Mouse (Mus musculus) neural tube, postnatal 0 days (tissue): ENCODE measurements around the gene Gm20388. TPM values are rescaled to one million over a fixed set of nuclear protein-coding genes. Genes with fewer than 3 reads are reported as not detected.

Experiments used
- microRNA counts: library from miRNA; unstranded; fragments of <30 nt; microRNA quantifications from one replicate; lab custom pipeline; 2015
- microRNA-seq: library from miRNA; unstranded; fragments of <30 nt; microRNA quantifications from one replicate; pipeline ENCODE4, GENCODE M21; 2016
- polyA plus RNA-seq: library from polyadenylated mRNA; unstranded; fragments of >200 nt; fragmentation: Nextera tagmentation; extraction: Ambion mirVana; gene quantifications from 2 replicates; pipeline ENCODE4 v1.2.1, GENCODE M21; 2015

Gene Gm20388
- polyA plus RNA-seq, 1 experiment from 2014 or later = not detected

DNA sequence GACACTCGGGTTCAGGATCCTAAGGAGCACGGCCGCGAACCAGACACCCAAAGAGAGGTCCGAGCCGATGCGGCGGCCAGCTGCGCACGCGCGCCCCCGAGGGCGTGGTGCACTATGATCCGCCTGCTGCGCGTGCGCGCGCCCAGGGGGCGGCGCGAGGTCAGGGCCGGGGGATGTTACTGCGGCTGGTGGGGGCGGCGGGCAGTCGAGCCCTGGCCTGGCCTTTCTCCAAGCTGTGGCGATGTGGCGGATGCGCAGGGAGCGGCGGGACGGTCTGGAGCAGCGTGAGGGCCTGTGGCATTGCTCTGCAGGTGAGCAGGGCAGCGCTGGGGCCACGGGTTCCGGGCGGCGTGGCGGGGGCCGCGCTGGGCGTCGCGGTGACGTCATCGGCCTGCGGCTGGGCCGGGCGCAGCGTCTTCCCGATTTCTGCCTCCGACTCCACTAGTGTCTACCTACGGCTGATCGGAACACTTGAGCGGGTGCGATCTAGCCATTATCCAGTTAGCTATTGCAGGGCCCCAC is 3567.2 kb downstream of the Gm20388 start, which contains the start of gene Afg3l1:
Gene Afg3l1, plus strand, starts transcription at position 167 of the 522 bp plus-strand sequence.

GRCm38 (mm10) chr8:123514781-123515539 is 3604.3 kb downstream of the Gm20388 start, which contains the start of gene Dbndd1:
TSS of gene Dbndd1 (minus strand) at chr8:123515463.

GRCm38 (mm10) chr8:123518667-123519066 is 3608.0 kb downstream of the Gm20388 start, which contains the start of gene Gas8:
TSS of gene Gas8 (plus strand) at chr8:123518834.

GRCm38 (mm10) chr8:123653308-123653993 is 3742.8 kb downstream of the Gm20388 start, which contains the start of gene Rhou:
TSS of gene Rhou (plus strand) at chr8:123653929.

GRCm38 (mm10) chr8:123805718-123806373 is 3895.2 kb downstream of the Gm20388 start, which contains the start of gene Rab4a:
TSS of gene Rab4a (plus strand) at chr8:123805985.

DNA sequence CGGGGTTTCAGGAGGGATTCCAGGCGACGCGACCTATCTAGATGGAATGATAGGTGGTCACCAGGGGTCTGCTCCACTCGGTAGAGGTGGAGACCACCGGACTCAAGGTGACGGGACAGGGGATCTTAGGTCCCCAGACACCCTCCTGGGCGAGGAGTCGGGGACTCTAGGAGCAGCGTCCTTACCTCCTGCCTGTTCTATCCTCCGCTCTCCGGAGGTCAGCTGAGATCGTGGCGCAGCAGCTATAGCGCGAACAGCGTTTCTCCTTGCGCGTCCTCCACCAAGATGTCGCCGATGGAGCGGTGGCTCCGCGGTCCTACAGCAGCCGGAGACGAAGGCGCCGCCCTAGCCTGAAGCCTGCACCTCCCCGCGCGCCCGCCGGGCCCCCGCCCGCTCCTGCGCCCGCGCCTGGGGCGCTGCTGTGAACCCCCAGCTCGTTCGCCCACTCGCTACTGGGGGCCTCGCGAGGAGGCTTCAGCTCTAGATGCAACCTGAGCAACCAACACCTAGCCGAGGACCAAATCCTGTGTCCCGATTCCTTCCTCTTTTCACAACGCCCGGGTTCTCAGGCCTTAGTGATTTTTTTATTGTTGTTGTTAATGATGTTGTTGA is 3949.1 kb downstream of the Gm20388 start, which contains the start of gene Ccsap:
Gene Ccsap, minus strand, starts transcription at position 562 of the 612 bp plus-strand sequence.

DNA sequence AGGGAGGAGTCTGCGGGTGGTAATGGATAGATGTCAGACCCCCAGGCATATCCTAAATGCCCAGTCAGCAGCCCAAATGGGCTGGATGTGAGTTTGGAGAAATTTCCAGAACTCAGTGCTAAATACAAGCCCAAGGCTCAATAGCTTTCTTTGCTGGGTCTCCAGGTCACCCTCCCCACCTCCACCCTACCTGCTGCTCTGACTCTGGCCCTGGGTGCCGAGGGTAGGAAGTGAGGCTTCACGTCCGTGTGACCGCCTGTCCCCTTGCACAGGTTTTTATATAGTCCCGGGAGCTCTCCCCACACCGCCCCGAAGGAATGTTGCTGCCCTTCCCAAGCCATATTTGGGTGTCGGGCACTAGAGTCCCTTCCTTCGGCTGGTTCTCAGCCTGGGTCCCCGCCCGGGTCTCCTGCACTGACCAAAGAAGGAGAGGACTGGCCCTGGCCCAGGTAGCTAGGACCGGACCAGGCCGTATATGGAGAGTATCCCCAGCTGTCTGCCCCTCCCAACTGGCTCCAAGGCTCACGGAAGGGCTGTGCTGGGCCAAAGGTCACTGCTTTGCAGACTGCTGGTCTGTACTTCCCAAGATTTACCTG is 3984.0 kb downstream of the Gm20388 start, which contains the start of gene Acta1:
Gene Acta1, minus strand, starts transcription at position 250 of the 596 bp plus-strand sequence.

DNA sequence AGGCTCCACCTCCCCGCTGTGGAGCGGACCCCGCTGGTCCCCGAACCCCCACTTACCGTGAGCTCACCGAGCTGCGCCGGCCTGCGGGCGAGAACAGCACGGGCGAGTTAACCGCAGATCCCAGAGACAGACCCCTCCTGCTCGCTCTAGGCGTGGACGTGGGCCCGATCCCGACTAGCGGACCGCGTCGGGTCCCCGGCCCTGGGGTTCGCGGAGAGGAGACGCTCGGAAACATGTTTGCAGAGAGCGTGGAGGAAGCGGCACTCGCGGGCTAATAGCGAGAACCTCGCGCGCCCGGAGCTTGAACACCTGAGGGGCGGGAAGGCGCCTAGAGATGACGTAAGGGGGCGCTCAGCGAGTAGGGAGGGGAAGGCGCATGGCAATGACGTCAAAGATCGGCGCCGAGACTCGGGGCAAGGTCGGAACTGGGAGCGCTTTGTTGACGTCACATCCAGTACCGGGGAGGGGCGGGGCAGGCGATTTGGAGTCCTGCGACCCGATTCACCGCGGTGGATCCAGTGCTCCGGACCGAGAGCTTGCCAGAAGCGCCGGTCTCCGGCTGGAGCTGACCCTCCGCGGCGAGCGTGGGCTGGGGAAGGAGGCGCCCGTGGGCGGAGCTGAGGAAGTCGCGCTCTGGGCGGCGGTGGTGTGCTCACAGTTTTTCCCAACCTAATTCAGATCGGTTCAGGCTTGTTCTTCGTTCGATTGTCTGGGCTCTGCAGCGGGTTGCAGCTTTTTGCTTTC is 4038.5 kb downstream of the Gm20388 start, which contains the start of gene Nup133:
Gene Nup133, minus strand, starts transcription at position 324 of the 744 bp plus-strand sequence.

GRCm38 (mm10) chr8:123982826-123983400 is 4072.3 kb downstream of the Gm20388 start, which contains the start of gene Abcb10:
TSS of gene Abcb10 (minus strand) at chr8:123983122.

GRCm38 (mm10) chr8:124021237-124022227 is 4110.9 kb downstream of the Gm20388 start, which contains the start of the genes Taf5l and Urb2:
TSS of gene Taf5l (minus strand) at chr8:124021397.
TSS of gene Urb2 (plus strand) at chr8:124021508.

DNA sequence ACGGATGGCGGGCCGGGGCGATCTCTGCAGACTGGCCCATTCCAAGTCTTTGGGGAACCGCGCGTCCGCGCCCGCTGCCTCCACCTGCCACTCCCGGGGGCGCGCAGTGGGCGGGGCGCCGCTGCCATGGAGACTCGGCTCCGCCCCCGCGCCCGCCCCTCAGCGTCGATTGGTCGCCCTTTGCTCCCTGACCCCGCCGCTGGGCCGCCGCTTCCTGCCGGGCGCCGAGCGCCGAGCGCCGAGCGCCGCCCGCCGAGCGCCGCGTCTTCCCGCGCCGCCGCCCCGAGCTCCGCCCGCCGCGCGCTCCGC is 4320.5 kb downstream of the Gm20388 start, which contains the start of gene Galnt2:
Gene Galnt2, plus strand, starts transcription at position 216 of the 309 bp plus-strand sequence.

MicroRNA genes within 50 kb of the gene (microRNA counts, 519-probe panel; counts per million panel counts)
- microRNA mmu-miR-1967 (lab: Ali Mortazavi, UCI) = 40.5 counts per million

Small RNA genes lying within 50 kb of the gene (microRNA-seq; reads per million reads assigned to microRNA genes)
- gene Gm22715 = not detected
- gene Gm24366 = not detected
- not detected for gene Gm27530
- gene Mir1967 = not detected
- gene Mir6396 = not detected
- gene Mir7079 = 0.87 reads per million
- 2.3 reads per million for gene Mir7080
- not detected for gene Mir7237
- not detected for gene Mir7687

Other genes with a start within 250 kb of the Gm20388 start
- gene Wfdc1, start 244.5 kb upstream of the Gm20388 start, polyA plus RNA-seq = 19.4 and 20.1 TPM in 2 replicates
- gene Atp2c2, start 210.8 kb upstream of the Gm20388 start, polyA plus RNA-seq = 0.50 and 0.62 TPM in 2 replicates
- 8.0 and 9.7 TPM in 2 replicates for gene Tldc1, start 132.4 kb upstream of the Gm20388 start, polyA plus RNA-seq
- 82.1 and 83.4 TPM in 2 replicates for gene Cotl1, start 70.3 kb upstream of the Gm20388 start, polyA plus RNA-seq
- 17.1 and 19.6 TPM in 2 replicates for gene Klhl36, start 48.6 kb upstream of the Gm20388 start, polyA plus RNA-seq
- 84.1 and 95.9 TPM in 2 replicates for gene Usp10, start 481 bp upstream of the Gm20388 start, polyA plus RNA-seq
- 2.9 and 3.3 TPM in 2 replicates for gene Crispld2, start 81.6 kb downstream of the Gm20388 start, polyA plus RNA-seq
- 27.0 and 30.4 TPM in 2 replicates for gene Zdhhc7, start 190.6 kb downstream of the Gm20388 start, polyA plus RNA-seq
- gene 6430548M08Rik, start 203.3 kb downstream of the Gm20388 start, polyA plus RNA-seq = 36.8 and 40.1 TPM in 2 replicates